Mouse (Mus musculus): ENCODE data around the gene Sh3d21.
"Not testable (repeated sequence)": the region's sequence is repeated elsewhere in the genome, so short reads cannot be mapped to it uniquely, and the experiment has no call there.

Gene Sh3d21

DNA sequence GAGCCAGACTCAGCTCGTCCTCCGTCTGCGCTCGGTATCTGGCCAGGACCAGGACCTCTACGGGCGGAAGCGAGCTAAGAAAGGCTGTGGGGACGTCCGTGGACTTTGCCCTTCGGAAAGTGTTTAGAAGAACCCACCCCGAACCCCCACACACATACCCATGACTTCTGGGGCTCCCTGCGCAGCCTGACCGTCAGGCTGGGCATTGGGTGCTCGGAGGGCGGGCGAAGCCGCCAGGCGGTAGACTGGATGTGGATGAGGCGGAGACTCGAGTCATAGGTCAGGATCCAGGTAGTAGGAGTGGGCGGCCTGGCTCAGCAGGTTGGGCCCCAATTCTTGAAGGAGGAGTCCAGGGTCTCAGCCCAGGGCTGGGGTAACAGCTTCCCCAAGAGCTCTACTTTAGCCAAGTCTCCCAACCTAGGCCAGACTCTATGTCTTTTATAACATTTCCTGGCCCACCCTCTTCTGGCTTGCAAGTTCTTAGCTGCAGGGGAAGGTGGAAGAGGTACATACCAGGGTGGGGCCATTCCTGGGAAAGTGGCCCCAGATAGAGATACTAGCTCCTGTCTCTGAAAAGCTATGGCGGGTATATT lies at the start of gene Sh3d21:
TSS of gene Sh3d21 (minus strand) at position 425 of the 593 bp plus-strand sequence.
- DNase-seq (ENCODE audit: extremely low spot score, low spot score), result no peak

DNA sequence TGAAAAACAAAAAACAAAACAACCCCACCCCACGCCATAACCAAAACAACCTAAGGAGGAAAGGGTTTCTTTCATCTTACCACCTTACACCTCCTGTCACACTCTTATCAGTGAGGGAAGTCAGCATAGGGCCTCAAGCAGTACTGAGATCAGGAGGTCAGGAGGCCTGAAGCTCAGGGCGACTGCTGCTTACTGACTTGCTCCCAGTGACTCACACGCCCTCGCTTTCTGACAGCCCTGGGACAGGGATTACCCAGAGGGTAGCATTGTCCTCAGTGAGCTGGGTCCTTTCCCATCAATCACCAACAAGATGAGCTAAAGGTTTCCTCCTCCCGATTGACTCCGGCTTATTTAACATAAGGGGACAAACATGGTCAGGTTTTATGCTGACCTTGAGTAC lies 43.8 kb upstream of the Sh3d21 start:
- DNase-seq (ENCODE audit: extremely low spot score, low spot score), result no peak

DNA sequence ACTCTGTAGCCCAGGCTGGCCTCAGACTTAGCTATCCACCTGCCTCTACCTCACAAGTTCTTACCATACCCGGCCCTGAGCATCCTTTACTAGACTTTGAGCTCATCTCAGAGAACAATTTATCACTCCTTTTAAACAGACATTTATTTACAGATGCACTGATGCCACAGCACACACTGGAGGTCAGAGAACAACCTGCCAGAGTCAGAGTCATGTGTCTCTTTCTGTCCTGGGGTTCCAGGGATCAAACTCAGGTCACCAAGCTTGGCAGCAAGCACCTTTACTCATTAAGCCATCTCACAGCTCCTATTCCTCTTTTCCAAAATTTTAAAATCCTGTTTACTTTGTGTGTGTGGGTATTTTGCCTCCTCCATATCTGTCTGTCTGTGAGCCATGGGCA lies 42.1 kb upstream of the Sh3d21 start:
- DNase-seq (ENCODE audit: extremely low spot score, low spot score), result no peak

DNA sequence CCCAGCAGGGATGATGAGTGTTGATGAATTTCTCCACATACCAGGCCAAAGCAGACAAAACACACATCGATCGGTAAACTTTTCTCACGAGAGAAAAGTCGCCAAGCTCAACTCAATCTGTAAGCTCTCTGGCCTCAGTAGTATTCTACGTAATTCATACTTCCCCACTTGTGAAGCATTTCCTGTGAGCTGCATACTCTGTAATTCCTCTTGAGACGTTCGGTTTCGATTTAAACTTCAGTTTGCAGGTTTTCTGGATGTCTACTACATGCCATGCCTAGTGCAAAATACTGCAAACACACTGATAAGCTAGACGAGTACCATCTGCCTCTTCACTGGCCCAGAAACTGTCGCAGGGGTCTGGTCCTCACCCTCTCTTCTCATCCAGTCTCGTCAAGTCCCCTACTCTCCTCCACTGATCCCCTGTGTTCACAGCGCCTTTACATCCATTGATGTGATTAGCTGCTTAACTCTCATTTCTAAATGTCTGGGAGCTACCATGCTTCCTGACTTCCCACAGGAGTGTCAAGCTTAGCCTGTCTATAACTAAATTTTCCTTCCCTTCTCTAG lies 41.5 kb upstream of the Sh3d21 start:
- no peak for DNase-seq (ENCODE audit: extremely low spot score, low spot score)

DNA sequence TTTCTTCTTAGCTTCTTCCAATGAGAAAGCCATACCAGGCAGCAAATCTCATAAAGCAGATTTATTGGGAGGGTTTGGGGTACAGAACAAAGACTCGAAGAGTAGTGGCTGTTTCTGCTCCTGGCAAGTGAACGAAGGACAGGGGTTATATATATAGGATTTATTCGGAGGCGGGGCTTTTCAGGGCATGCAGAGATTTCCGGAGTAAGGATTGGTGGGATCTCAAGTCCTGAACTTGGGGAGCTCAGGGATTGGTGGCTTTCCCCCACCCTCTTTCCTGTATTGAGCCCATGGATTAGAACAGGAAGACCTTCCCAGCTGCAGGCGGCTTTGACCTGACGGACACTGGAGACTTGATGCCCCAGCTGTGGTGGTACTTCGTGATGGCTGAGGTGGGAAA lies 40.7 kb upstream of the Sh3d21 start:
- DNase-seq (ENCODE audit: extremely low spot score, low spot score), result no peak

DNA sequence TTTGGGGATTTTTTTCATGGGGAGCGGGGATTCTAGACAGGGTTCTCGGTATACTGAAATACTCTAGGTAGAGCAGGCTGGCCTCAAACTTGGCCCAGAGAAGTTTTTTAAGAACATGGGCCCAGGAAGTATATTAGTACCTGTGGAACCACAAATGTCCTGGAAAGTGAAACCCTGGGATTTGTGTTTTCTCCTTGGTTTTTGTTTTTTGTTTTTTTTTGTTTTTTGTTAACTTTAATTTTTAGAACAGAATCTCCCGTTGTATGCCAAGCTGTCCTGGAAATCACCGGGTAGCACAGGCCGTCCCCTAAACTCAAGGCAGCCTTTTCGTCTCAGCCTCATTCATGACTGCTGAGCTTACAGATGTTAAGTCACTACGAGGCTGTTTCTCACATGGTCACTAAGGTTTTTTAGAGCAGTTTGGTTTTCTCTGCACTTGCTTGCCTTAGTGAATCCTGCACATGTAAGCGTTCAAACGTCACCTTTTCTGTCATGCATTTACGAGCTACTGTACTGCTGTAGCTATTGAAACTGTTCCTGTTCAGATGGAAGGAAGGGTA lies 40.1 kb upstream of the Sh3d21 start:
- DNase-seq (ENCODE audit: extremely low spot score, low spot score), result no peak

DNA sequence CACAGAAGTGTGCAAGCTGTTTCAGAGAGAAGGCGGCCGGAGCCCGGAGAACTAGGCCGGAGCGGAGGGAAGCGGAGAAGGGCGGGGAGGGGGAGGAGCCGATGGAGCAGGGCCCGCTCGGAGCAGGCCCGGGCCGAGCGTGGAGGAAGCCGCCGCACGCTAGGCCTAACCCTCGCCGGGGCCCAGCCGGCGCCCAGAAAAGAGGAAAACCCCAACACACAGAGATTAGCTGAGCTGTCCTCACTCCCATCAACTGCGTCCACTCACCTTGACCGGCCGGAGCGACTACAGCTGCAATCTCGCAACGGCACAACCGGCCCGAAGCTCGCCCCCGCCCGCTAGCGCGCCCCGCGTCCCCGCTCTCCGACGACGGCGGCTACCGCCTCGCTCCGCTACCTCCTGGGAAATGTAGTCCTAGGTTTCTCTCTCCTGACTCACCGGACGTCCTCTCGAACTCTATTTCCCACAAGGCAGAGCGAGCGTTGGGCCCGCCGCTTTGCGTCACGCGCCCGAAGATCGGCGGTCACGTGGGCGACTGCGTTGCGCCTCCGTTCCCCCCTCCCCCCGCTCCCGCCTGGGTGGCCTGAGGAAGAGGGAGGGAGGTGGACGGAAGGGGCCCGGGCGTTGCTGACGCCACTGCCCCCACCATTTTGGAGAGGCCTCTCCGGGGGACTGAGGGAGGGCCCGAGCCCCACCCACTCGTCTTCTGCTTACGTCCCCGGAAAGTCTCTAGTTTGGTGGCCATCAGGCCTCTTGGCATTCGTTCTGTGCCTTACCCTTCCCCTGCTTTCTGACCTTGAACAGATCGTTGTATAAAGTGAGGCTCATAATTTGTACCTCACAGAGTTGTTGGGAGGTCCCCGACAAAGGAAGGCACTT lies 39.3 kb upstream of the Sh3d21 start, which contains the start of gene Thrap3:
TSS of gene Thrap3 (minus strand) at position 458 of the 879 bp plus-strand sequence.
- peak; percentile 97 for DNase-seq (ENCODE audit: extremely low spot score, low spot score)

DNA sequence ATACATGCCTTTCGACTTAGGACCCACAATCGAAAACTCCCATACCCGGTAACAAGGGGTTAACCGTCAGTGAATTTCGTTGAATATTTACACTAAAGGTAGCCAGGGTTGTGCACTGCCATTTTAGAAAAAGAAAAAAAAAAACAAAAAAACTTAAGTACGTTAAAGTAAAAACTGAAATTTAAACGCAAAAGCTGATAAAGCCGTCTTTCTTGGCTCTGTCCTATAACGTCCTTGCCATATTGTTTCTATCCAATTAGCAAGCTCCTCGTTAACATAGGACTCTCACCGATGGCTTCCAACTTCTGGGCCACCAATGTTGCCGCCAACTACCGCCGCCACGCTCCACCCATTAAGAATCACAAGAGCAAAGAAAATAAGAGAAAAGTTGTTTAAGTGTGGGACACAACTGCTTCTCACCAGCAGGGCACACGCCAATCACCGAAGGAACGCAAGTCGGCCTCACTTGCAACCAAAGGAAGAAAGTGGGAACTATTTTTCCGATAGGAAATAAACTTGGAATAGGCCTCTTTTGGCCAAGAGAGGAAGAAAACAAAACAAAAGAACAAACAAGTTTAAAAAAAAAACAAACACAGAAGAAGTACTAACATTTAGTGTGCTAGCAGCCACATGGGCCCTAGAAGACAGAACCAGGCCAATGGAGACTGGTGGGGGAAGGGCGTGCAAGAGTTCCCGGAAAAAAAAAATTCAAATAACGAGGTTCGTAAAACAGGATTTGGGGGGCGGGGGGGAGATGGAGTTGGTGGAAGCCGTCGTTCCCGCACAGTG lies 38.4 kb upstream of the Sh3d21 start:
- peak; percentile 42 for DNase-seq (ENCODE audit: extremely low spot score, low spot score)

DNA sequence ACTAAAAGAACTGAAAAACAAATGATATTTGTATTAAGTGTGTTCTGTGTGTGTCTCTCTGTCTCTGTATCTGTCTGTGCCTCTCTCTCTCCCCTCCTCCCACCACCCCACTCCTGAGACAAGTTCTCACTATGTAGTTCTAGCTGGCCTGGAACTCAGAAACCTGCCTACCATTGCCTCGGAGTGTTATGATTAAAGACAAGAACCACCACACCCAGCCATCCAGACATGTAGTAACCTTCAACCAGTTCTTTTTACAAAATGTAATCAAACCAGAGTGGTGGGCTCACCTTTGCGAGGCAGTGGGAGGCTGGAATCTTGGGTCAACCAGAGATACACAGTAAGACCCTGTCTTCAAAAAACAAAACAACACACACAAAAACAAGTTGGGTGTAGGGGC lies 37.4 kb upstream of the Sh3d21 start:
- DNase-seq (ENCODE audit: extremely low spot score, low spot score), result no peak

DNA sequence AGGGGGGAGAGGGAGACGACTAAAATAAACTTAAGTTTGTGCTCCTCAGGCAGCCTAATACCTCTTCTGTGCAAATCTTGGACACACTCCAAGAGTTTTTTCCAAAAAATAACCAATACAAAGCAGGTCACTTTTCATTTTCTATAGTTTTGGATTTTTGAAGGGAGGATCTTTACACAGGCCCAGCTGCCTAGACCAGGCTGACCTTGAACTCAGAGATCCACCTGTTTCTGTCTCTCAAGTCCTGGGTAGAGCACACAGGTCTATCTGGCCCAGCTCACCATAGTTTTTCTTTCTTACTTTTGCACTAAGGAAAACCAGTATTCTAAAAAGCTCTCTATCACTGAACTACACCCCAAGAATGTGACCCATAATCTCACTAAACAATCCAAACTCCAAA lies 36.7 kb upstream of the Sh3d21 start:
- DNase-seq (ENCODE audit: extremely low spot score, low spot score), result no peak

DNA sequence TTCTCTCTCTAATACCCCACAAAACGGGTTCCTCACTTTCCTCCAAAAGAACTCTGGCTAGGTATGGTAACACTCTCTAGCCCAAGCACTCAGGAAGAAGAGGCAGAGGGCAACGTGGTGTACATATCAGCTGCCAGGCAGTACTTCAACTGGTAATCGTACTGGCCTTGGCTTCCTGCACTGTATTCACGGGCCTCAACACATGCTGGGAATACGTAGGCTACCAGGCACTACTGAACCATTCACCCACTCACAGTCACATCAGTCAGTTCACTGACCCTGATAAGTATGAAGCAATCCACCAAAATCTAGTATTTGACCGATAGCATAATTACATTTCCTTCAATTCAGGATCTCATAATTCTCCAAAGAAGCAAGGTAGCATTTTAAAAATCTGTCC lies 36.3 kb upstream of the Sh3d21 start:
- no peak for DNase-seq (ENCODE audit: extremely low spot score, low spot score)

DNA sequence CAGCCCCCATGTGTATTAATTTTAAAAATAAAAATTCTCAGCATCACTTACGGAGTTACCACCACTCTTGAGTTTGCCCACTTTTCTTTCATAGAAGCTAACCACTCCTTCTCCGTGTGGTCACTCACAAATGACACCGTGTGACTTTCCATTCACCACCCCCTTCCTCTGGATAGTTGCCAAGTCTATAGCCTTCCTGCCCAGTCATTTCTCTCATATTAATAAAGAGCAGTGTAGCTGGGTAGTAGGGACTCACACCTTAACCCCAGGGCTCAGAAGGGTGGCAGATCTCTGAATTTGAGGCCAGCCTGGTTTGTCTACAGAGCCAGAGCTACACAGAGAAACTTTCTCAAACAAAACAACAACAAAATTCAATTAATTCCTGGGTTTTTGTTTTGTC lies 34.2 kb upstream of the Sh3d21 start:
- no peak for DNase-seq (ENCODE audit: extremely low spot score, low spot score)

DNA sequence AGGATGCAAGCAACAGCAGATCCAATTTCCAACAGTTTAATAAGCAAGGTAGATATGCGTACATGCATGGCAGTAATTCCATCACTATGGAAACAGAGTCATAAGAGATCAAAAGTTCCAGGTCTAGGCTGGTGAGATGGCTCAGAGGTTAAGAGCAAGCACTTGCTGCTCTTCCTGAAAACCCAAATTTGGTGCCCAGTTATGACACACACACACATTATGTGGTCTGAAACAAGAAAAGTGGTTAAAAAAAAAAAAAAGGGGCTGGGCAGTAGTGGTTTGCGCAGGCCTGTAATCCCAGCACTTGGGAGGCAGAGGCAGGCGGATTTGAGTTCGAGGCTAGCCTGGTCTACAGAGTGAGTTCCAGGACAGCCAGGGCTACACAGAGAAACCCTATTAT lies 31.6 kb upstream of the Sh3d21 start:
- DNase-seq (ENCODE audit: extremely low spot score, low spot score), result no peak

DNA sequence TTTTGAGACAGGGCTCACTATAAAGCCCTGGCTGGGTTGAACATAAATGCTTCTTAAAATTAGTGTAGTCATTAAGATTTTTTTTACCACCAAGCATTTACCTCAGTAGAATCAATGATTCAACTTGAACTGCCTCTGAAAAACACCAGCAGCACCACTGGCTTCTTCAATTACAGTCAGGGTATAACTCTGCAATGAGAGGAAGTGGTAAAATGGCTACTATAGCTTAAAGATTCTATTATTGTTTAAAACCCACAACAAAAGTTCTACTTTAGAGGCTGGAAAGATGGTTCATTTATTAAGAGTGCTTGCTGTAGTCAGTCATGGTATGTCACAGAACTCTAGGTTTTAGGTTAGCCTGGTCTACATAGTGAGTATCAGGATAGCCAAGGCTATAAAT lies 30.9 kb upstream of the Sh3d21 start:
- DNase-seq (ENCODE audit: extremely low spot score, low spot score), result no peak

DNA sequence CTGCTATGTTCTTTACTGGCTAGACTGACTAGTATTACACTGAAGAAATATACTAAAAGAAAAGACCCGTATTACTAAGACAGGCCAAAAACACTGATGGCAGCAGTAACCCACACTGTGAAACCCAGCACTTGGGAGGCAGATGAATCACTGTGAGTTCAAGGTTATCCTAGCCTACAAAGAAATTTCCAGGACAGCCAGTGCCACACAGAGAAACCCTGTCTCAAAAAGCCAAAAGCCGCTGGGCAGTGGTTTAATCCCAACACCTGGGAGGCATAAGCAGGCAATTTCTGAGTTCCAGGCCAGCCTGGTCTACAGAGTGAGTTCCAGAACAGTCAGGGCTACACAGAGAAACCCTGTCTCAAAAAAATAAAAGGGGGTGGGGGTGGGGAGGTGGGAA lies 27.3 kb upstream of the Sh3d21 start:
- no peak for DNase-seq (ENCODE audit: extremely low spot score, low spot score)

DNA sequence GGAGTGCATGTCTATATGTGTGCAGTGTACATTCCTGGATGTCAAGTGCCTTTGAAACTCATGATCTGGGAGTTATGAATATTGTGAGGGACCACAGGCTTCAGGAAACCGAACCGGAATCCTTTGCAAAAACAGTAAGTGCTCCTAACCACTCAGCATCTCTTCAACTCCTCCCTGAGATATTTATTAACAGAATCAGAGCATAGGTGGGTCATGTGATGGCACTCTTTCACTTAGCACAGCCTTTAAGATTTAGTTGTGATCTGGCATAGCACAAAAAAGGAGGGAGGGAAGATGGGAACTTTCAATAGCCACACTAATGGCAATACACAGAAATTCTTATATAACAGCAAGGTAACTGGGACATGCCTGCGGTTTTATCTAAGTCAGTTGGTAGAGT lies 23.8 kb upstream of the Sh3d21 start:
- DNase-seq (ENCODE audit: extremely low spot score, low spot score), result no peak

DNA sequence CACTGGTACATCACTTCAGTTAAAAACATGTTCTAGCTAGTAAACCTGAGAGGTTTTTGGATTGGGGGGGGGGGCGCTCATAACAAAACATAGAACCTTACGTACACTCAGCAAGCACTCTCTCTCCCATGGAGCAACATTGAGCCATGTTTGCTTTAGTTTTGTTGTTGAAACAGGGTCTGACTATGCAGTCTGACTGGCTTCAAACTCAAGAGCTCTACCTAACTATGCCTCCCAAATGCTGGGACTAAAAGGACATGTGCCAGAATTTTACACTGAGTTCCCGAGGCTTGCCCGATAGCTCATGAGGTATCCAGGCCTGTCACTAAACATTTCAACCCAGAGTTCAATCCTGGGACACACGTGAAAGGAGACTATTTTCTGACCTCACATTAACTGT lies 19.7 kb upstream of the Sh3d21 start:
- no peak for DNase-seq (ENCODE audit: extremely low spot score, low spot score)

DNA sequence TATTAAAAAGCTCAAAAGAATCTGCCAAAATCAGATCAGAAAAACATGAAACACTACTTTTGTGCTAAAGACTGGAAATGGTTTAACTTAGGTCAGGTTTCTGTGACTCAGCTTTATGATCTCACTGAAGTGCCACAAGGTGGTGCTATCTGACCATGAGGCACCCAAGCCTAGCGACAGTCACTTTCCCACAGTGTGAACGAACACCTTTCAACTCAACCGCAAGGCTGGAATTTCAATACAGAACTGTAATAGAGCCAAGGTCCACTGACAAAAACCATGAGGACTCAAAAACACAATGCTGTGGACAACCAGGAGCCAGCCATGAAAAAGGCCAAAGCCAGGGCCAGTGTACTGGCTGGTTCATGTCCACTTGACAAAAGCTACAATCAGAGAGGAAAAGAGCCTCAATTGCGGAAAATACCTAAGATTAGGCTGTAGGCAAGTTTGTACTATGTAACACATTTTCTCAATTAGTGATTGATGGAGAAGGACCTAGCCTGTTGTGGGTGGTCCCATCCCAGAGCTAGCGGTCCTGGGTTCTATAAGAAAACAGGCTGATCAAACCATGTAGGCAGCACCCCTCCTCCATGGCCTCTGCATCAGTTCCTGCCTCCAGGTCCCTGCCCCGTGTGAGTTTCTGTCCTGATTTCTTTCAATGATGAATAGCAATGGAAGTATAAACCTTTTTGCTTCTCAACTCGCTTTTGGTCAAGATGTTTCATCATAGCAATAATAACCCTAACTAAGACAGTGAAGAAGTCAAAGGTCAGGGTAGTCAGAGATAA lies 18.1 kb upstream of the Sh3d21 start:
- DNase-seq (ENCODE audit: extremely low spot score, low spot score), result peak; percentile 30

DNA sequence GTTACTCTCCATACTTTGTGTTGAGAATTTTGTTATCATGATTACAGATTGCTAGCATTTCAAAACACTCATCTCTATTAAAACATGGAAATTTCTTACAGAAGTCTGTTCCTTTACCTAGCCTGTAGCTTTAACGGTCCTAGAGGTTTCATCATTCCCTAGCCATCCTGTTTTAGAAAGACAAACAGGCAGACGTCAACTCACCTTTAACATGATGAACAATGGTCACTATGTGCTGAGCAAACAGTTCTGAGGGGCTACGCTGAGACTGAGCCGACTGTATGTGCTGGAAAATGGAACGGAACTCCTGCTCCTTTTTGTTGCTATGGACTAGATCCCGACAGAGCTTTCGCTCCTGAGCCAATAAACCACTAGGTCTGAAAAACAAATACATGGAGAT lies 12.7 kb upstream of the Sh3d21 start:
- DNase-seq (ENCODE audit: extremely low spot score, low spot score), result not testable (repeated sequence)

DNA sequence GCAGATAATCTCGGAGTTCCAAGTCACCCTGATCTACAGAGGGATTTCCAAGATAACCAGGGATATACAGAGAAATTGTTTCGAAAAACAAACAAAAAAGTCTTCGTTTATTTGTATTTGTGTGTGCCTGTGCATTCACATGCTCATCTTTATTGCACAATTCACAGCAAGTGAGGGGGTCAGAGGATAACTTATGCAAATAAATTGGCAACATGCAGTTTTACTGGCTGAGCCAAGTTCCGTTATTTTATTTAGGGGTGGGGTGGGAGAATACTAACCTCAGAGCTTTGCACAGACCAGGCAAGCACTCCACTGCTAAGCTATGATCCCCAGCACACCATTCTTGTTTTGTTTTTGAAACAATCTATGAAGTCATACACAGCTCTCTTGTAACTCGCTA lies 10.5 kb upstream of the Sh3d21 start:
- DNase-seq (ENCODE audit: extremely low spot score, low spot score), result no peak

DNA sequence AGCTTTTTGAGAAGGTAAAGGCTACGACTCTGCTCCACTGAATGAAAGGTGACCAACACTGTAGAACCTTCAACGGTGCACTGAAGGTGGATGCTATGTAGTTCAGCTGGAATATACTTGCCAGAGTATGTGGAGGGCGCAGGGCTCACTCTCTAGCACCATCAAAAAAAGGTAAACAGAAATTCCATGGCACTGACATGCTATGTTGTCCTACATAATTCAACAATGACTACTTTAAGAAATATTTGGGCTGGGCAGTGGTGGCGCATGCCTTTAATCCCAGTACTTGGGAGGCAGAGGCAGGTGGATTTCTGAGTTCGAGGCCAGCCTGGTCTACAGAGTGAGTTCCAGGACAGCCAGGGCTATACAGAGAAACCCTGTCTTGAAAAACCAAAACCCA lies 7.4 kb upstream of the Sh3d21 start:
- not testable (repeated sequence) for DNase-seq (ENCODE audit: extremely low spot score, low spot score)

Measured in neural tube, embryonic 10.5 days (tissue).